Mouse (Mus musculus) erythroblast, embryonic 14.5 days (primary cell): Measurements from ENCODE around the gene Cnr2.

Experiments used
- GATA1 ChIP-seq: IDR thresholded peaks from 2 replicates; pipeline ENCODE4 v1.6.1; 2012; ENCODE audit warnings: low read length, inconsistent platforms, mixed read lengths
- TAL1 ChIP-seq: IDR thresholded peaks from 3 replicates; pipeline ENCODE4 v1.6.1; 2012; ENCODE audit warnings: low read length, inconsistent platforms, mixed read lengths

GRCm38 (mm10) chr4:135945706-135946105 lies 50.5 kb downstream of the Cnr2 start:
- TF ChIP-seq GATA1 (no peak), TAL1 (no peak)
